Mouse (Mus musculus) c-Kit-positive CD71-negative TER-119-negative erythroid progenitor cells, embryonic 14.5 days (primary cell): ENCODE results near the gene Atp5mpl.
"Not testable (repeated sequence)": the region's sequence is repeated elsewhere in the genome, so short reads cannot be mapped to it uniquely, and the experiment has no call there.

ENCODE experiments used
- DNase-seq: peaks from one replicate; pipeline ENCODE4 v3.0.0-alpha.2; 2013; ENCODE audit warnings: low read depth

The Atp5mpl gene

DNA sequence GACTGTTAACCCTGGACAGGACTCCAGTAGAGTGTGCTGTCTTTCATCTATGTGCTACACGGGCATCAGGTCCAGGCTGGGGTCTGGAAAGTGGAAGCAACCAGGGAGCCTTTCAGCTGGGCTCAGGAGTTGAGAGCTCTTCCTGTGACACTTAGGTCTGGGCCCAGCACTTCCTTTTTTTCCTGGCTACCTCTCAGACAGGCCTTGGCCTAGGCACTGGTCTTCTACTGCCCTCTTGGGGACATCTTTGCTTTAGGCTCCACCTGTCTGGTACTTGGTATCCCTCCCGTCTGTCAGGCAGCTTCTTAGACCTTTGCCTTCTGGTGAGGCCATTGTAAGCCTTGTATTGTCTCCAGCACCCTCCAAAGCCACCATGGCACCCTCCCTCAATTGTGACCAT is 20.1 kb downstream of the Atp5mpl start:
- DNase-seq = peak; percentile 70

DNA sequence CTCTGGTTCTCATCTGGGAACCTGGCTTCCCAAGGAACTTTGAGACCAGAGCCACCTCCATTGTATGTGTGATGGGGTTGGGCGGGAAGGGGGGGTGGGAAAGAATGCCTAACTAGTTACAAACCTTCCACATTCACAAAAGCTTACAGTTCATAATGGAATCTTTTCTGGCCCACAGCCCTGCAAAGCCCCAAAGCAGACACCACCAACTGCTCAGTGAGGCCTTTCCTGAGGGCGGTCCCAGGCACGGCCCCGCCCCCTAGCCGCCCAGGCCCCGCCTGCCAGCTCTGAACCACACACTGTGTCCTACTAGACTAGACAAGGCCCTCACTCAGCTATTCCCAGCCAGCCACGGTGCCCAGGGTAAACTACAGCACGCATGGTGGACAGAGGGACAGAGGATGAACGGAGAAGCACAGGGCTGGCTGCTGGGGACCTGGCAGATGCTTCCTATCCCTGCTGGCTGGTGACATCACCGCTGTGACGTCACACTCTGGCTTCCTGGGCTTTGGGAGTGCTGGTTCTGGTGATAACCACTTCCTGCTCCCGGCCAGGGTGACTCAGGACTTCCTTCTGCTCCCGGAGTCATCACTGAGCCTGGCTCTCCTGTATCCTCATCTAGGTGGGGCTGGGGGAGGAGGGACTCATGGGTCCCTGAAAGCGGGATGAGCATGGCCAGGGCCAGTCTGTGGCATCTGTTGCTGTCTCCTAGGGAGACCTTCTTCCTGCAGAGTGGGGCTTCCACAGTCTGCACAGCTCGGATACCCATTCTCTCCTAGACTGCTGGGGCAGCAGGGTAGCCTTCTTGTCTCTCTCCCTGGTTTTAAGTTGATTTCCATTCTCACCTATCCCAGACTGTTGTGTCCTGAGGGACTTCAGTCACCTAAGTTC is 20.8 kb downstream of the Atp5mpl start:
- DNase-seq = not testable (repeated sequence)

DNA sequence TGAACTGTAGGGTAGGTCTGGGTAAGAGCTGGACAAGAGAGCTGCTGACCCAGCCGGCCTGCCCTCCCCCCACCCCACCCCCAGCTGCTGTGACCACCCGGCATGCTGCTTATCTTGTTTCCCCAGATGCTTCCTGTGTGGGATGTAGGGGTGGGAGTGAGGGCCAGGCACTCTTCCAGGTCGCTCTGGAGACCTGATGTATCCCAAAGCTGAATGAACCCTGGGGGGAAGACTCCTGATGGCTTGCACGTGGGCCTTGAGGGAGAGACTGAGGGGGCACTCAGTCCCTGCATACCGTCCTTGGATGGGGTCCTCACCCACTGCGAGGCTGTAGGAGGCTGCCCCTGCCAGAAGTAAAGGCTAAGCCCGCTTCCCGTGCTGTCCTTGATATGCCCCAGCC is 21.7 kb downstream of the Atp5mpl start:
- no peak for DNase-seq

DNA sequence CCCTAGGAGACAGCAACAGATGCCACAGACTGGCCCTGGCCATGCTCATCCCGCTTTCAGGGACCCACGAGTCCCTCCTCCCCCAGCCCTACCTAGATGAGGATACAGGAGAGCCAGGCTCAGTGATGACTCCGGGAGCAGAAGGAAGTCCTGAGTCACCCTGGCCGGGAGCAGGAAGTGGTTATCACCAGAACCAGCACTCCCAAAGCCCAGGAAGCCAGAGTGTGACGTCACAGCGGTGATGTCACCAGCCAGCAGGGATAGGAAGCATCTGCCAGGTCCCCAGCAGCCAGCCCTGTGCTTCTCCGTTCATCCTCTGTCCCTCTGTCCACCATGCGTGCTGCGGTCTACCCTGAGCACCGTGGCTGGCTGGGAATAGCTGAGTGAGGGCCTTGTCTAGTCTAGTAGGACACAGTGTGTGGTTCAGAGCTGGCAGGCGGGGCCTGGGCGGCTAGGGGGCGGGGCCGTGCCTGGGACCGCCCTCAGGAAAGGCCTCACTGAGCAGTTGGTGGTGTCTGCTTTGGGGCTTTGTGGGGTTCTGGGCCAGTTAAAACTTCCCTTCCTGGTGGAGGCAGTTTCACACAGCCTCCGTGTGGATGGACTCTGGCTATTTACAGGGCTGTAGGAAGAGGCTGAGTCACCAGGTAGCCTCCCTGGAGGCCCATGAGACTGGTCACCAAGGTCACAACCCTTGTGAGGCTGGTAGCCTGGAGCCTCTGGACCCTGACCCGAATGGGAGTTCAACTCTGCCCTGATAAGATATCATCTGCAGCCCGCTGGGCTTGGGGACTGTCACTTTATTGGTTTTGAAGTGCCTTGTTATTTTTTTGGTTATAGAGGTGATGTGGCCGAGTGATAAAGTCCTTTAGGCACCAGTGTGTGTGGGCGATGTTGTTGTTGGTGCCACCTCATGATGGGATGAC is 22.5 kb downstream of the Atp5mpl start:
- DNase-seq = not testable (repeated sequence)

DNA sequence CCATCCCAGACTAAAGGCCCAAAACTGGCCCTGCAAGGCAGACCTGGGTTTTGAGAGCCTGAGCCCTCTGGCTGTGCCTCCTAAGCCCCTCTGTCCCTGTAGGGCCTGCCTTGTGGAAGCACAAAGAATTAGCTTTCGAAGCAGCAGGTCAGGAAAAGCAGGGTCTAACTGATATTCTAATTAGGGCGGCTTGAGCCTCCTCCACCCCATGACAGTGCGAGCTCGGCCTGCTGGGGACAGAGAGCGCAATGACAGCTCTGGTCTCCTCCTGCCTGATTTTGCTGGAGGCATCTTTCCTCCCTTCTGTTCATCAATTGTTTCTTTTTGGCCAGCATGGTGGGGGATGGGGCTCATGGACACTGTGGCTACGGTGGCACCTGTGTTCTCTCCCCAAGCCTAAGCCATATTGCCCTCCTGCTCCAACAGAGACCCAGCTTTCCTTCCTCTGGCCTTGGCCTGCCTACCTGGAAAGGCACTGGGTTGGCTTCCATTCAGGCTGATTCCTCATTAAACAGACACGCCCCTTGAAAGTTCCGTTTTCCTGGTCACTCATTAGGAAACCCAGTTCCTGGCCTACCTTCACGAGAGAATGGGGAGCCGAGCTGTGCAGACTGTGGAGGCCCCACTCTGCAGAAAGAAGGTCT is 23.2 kb downstream of the Atp5mpl start:
- DNase-seq = no peak

DNA sequence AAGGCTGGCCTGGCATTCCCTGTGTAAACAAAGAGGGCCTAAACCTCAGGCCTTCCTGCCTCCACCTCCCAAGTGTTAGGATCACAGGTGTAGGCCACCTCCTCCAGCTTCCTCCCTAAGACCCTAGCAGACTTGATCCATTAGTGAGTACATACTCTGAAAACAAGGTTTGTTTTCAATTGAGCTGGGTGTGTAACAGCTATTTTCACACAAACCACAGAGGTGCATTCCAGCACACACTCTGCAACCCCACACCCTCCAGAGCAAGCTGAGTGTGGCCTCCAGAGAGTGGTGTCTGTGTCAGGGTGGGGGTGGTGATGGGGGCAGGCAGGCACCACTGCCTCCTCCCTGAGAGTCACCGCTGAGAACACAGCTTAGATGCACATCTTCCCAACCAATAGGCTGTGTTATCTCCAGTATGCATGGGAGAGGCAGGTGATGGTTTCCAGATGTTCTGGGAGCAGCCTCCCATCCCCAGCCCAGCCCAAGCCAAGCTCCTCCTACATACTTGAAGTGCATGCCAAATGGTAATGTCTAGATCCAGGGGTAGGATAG is 28.1 kb downstream of the Atp5mpl start:
- no peak for DNase-seq

DNA sequence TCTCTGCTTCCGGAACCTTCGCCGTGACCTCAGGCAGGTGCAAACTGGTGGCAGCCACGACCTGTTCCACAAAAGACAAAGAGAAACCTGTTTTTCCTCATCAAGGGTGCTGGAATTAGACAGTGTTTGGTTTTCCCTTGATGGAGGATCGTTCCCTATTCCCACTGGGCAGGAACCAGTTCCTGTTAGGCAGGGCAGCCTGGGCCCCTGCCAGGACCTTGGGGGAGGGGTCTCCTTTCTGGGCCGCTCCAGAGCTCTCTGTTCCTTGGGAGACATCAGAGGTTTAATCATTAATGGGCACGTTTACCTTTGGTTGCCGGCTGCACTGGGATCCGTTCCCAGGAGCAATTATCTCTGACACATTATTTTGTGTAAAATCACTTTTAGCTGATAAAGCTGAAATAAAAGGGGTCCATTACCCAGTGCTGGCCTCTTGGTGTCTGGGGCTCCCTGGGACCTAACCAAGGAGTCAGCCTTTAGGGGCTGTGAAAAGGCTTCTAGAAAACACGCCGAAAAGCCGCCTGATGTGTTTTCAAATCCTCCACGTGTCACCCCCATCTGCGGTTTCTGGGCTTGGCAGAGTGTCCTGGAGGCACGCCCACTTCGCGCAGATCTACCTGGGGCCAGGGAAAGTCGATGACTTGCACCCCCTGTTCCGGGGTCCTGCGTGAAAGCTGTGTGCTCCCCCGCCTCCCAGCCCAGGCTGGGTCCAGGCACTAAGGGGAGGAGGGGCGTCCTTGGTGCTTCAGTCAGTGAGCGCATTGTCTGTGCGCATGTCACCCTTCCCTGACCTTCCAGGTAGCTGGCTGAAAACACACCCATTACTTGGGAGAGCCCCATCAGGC is 29.8 kb downstream of the Atp5mpl start:
- DNase-seq = no peak

DNA sequence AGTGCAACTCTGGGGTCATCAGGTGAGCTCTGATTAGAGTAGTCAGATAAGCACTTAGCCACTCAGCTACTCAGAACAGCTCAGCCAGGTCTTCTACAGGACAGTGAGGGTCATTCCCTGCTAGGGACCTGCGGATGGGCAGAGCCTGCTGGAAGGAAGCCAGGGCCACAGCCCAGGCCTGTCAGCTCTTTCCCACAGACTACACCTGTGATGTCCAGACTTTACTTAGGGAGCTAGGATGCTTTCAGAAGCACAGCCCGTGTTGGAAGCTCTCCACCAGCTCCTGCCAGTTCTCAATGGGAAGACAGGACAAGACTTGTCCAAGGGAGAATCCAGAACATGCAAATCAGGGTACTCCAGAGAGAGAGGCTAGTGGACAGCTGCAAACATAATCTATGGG is 32.8 kb downstream of the Atp5mpl start:
- DNase-seq = no peak

DNA sequence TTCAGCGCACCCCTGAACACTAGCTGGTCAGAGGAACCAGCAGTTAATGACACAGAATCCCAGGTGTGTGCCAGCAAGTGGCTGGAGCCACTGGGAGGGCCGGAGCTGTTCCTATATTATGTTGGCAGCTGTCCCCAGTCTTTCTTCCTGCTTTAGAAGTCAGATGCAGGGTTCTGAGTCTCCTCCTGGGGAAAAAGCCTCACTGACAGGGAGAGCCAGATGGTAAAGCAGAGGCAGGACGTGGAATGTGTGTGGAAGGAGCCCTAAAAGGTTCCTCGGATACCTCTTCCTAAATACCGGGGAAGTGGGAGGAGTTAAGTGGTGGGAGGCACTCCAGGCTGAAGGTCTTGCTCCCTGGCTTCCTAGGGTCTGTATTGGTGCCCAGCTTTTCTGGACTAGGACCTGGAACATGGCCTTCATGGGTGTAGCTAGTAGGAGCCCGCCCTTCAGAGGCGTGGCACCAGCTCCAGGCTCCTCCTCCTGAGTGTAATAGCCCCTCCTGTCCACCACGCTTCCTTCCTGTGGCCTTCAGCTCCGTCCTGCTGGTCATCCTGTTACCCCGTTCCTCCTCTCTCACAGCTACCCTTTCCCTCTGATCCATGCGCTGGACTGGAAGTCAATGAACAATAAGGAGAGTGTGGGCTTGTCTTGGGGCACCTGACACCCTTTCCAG is 33.6 kb downstream of the Atp5mpl start:
- no peak for DNase-seq

DNA sequence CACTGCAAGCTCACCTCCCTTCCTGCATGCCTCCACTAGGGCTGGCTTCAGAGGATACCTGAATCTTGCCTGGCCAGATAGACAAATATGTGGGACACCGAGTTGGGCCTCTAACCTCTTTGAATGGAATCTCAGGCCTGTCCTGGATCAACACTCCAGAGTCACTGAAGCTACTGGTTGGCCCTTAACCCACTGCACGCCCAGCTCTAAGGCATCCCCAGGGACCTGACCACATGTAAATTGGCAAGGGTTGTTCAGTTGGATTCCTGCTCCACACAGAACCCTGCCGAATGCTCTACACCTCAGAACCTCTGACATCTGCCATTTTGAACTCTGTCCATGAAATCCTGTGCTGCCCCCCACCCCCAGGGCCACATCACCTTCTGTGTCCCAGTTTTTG is 34.3 kb downstream of the Atp5mpl start:
- DNase-seq = no peak

DNA sequence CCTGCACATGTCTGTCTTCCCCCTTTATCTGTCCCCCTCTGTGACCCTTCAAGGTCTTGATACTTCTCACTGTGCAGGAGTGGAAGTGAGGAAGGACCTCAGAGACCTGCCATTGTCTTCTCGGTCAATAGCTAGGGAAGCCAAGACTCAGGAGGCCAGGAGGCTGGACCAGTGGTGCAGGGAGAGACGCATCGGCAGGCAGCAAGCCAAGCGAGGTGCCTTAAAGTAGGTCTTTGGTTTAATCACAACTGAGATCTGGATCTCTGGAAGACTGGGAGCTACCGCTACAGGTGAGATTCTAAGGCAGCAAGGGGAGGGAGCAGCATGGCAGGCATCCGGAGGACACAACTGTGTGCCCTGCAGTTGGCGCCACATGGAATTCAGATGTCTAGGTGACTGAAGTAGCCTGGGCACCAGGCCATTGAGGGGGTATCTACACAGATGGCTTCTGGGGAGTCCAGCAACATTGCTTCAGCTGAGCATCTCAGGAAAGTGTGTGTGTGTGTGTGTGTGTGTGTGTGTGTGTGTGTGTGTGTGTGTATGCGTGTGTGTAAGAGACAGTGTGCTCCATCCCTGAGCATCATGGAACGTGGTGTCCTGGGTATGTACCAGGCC is 35.3 kb downstream of the Atp5mpl start:
- DNase-seq = no peak

DNA sequence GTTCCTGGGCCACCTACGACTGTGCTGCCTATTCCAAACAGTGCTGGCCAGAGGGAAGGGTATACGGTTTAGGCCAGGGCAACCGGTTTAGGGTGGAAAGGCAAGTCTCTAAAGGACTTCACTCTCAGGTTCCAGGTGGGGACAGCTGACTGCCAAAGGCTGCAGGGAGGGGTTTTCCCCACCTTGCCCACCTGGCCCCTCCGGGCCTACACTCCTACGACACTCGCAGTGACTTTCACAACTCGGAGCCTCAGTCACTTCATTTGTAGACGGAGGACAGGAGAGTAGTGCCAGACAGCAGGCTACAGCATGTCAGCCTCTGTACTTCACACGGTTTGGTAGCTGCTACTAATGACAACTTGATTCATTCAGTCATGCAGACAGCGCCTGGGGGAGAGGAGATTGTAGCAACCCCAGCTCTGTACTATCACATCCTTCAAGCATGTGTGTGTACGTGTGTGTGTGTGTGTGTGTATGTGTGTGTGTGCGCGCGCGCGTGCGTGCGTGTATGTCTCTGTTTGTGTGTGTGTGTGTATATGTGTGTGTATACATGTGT is 38.3 kb downstream of the Atp5mpl start:
- no peak for DNase-seq

DNA sequence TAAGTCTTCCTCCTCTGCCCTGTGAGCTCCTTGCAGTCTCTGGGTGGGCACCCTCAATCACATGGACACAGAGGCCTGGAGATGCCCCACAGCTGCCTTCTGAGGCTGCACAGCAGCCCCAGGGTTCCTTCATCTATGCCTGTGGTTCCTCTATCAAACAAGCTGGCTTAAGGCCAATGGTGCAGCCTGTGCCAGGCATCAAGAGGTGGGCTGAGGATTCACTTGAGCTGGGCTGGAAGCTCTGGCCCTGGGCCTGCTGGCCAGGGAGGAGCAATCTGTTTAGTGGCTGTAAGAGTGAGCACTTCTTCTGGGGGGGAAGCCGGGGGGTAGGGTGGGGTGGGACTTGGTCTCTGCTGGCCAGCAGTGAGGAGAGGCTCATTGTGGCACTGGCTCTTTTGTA is 39.4 kb downstream of the Atp5mpl start:
- no peak for DNase-seq

DNA sequence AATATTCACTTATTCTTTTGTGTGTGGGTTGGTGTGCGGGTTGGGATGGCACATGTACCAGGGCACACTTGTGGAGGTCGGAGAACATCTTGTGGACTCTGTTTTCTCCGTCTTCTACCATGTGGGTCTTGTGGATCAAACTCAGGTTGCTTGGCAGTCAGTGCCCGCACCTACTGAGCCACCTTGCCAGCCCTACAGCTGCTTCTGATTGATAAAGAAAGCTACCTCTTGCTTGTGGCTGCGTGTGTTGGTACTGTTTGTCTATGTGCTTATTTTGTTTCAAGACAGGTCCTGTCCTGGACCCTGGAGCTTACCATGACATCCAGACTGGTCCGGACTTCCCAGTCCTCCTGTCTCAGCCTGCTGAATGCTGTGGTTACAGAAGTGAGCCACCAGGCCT is 43.7 kb downstream of the Atp5mpl start:
- no peak for DNase-seq

DNA sequence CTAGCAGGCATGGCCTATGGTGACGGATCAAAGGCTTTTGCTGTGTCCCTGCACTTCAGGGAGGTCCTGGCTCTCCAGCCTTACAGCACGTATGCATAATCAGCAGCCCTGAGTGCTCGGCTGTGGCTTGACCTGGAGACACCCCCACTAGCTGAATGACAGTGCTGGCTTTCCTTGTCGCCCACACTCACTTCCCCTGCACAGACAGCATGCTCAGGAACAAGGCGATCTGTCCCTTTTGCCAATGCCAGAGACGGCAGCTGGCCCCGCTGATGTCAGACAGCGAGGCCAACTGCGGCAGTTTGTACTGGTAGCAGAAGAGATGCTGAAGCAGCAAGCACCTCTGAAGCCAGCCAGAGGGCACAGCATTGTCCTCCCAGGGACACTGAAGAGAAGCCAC is 46.7 kb downstream of the Atp5mpl start:
- no peak for DNase-seq

DNA sequence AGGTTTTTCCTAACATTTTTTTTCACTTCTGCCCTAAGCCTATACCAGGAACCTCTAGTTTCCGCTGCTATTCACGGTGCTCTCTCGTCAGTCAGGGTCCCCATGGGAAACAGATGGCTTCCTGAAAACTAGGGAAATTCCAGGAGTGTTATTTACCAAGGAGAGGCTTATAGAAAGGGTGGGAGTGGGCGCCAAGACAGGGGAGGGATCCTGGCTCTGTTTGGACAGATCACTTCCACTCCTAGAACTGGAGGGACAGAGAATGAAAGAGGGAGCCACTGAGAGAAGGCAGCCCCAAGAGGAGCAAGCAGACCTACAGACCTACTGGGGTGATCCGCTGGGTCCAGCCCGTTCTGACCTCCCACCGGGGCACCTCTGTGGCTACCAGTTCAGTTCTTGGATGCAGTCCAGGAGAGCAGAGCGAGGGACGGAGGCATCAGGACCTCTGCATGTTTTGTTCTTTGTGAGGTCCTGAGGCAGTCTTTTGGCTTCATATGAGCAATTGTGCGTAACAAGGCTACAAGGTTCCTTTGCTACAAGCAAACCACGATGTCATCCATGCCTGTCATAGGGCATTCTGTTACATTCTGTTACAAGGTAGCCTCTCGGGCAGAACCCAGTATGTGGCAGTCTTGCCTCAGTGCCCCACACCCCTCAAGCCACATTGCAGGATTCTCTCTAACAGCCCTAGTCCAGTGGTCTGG is 50.1 kb downstream of the Atp5mpl start:
- no peak for DNase-seq

DNA sequence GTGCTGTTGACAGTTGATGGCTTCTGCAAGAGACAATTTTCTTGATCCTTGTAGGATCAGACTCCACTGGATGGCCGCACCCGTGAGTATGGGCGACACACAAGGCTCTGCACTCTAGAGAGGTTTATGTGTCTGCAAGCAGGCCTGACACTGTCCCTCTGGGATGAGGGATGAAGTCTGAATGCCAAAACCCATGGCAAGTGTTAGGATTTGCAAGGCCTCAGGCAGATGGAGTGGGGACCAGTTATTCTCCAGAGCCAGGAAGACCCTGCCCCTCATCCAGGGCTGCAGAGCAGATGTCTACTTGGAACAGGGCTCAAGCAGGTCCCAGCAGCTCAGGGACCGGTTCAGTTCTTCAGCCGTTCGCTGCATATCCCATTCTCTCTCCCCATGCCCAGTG is 51.0 kb downstream of the Atp5mpl start:
- DNase-seq = no peak

DNA sequence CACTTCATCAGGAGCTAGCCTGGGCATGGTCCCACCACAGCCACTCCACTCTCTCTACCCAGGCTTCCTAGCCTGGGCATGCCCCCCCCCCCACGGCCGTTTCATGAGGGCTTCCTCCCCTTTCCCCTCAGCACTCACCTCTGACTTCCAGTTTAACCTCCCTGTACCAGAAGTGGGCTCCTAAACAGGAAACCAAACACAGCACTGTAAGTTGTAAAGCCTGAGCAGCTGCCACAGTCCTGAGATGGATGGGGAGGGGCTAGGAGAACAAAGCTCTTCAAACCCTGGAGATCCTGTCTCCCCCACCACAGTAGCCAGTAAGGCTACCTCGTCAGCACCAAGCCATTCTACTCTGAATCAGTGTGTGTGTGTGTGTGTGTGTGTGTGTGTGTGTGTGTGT is 52.7 kb downstream of the Atp5mpl start:
- no peak for DNase-seq

DNA sequence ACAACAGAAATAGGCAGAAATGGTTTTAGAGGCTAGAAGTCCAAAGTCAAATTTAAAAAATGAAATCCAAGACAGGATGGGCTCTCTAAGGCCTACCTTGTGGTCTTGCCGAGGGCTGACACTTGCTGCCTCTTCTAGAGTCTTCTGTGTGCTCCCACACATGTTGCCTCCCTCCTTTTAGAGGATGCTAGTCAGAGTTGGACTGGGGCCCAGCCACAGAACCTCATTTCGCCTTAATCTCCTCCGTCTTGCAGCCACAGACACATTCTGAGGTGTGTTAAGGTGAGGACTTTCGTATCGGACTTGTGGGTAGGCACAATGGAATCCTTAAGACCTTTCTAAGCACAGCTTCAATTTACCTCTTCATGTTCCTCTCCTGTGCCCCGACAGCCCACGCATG is 54.0 kb downstream of the Atp5mpl start:
- DNase-seq = no peak
